Mouse (Mus musculus) heart, embryonic 16.5 days (tissue): Measurements from ENCODE around the gene Gm20388. TPM values are rescaled to one million over a fixed set of nuclear protein-coding genes. Genes with fewer than 3 reads are reported as not detected.

ENCODE experiments used
- ATAC-seq: fragments of 200-750 bp; cut with Nextera tagmentation; replicated peaks from 2 replicates; pipeline ENCODE4 v1.8.0; 2017; ENCODE audit warnings: moderate number of reproducible peaks; ENCODE audit not compliant: insufficient read depth, low FRiP score; ENCODE audit errors: extremely low read depth
- H3K27ac ChIP-seq: fragments of 300-500 bp; sonication (generic); 2 replicates; pipeline ENCODE4 v1.5.1; 2014; ENCODE audit warnings: mild to moderate bottlenecking, low read length, control low read depth, moderate library complexity
- H3K27me3 ChIP-seq: fragments of 300-500 bp; sonication (generic); 2 replicates; pipeline ENCODE4 v1.6.1; 2014; ENCODE audit warnings: low read length, mixed read lengths; ENCODE audit not compliant: control insufficient read depth, insufficient read depth
- H3K36me3 ChIP-seq: fragments of 300-500 bp; sonication (generic); 2 replicates; pipeline ENCODE4 v1.6.1; 2014; ENCODE audit not compliant: control insufficient read depth, insufficient read depth
- H3K4me1 ChIP-seq: fragments of 300-500 bp; sonication (generic); 2 replicates; pipeline ENCODE4 v1.6.1; 2014; ENCODE audit warnings: low read length, mixed read lengths; ENCODE audit not compliant: control insufficient read depth, insufficient read depth
- H3K4me2 ChIP-seq: fragments of 300-500 bp; sonication (generic); 2 replicates; pipeline ENCODE4 v1.6.1; 2014; ENCODE audit warnings: low read depth, mild to moderate bottlenecking, control low read depth, low read length
- H3K4me3 ChIP-seq: fragments of 300-500 bp; sonication (generic); 2 replicates; pipeline ENCODE4 v1.5.1; 2014; ENCODE audit warnings: mild to moderate bottlenecking, control low read depth, low read length
- H3K9ac ChIP-seq: fragments of 300-500 bp; sonication (generic); 2 replicates; pipeline ENCODE4 v1.6.1; 2014; ENCODE audit warnings: low read length, control low read depth
- H3K9me3 ChIP-seq: fragments of 300-500 bp; sonication (generic); replicated peaks from 2 replicates; pipeline ENCODE4 v1.6.1; 2016; ENCODE audit warnings: low read length; ENCODE audit not compliant: control insufficient read depth
- WGBS: fragments of 180-500 bp; shearing (Covaris S2); extraction: QIAGEN DNeasy Blood & Tissue Kit; methylation state at CpG from one replicate; pipeline ENCODE4 v1.1.7; 2014; 5-methylcytosine and 5-hydroxymethylcytosine counted together
- polyA plus RNA-seq: library from polyadenylated mRNA; unstranded; fragments of >200 nt; fragmentation: Nextera tagmentation; extraction: Ambion mirVana; gene quantifications from 2 replicates; pipeline ENCODE4 v1.2.1, GENCODE M21; 2015

Gm20388 gene
- polyA plus RNA-seq, 1 experiment from 2014 or later = 4.5 TPM

GRCm38 (mm10) chr8:122086064-122086463, 2175.4 kb downstream of the Gm20388 start:
- Histone ChIP-seq H3K9ac (no peak overlapping the region), H3K9me3 (no peaks in the 10 kb centered on the region), H3K4me3 (no peak overlapping the region), H3K27me3 (0 out of 2 replicates have a peak, but pooled peaks cover 3% of the 10 kb centered on the region), H3K27ac (no peak overlapping the region), H3K4me2 (no peak overlapping the region), H3K4me1 (0 out of 2 replicates have a peak, but pooled peaks cover 2% of the 10 kb centered on the region), H3K36me3 (no peaks in the 10 kb centered on the region)
- 78% methylated on average over 12 of the region's 12 CpGs for WGBS
- no peak for ATAC-seq

GRCm38 (mm10) chr8:122088631-122089030, 2178.0 kb downstream of the Gm20388 start:
- 85% methylated on average over 16 of the region's 16 CpGs for WGBS
- Histone ChIP-seq H3K36me3 (no peaks in the 10 kb centered on the region), H3K4me3 (no peak overlapping the region), H3K27me3 (0 out of 2 replicates have a peak, but pooled peaks cover 3% of the 10 kb centered on the region), H3K4me1 (no peaks in the 10 kb centered on the region), H3K9ac (no peak overlapping the region), H3K4me2 (no peak overlapping the region), H3K9me3 (no peaks in the 10 kb centered on the region), H3K27ac (no peak overlapping the region)
- ATAC-seq = no peak

- Histone ChIP-seq H3K9me3 (no peaks in the 10 kb centered on the region), H3K9ac (no peak overlapping the region), H3K27ac (no peak overlapping the region), H3K36me3 (no peaks in the 10 kb centered on the region), H3K27me3 (0 out of 2 replicates have a peak, but pooled peaks cover 3% of the 10 kb centered on the region), H3K4me2 (no peak overlapping the region), H3K4me1 (no peaks in the 10 kb centered on the region), H3K4me3 (no peak overlapping the region)
- 72% methylated on average over 7 of the region's 7 CpGs for WGBS
- no peak for ATAC-seq
These were observed 2178.6 kb downstream of the Gm20388 start for GRCm38 (mm10) chr8:122089186-122089700.

- no peak for ATAC-seq
- no peak overlapping the region for H3K27ac ChIP-seq
- WGBS = 73% methylated on average over 5 of the region's 5 CpGs
These were observed 2181.8 kb downstream of the Gm20388 start for GRCm38 (mm10) chr8:122092476-122092875.

GRCm38 (mm10) chr8:122098766-122099165, 2188.1 kb downstream of the Gm20388 start:
- H3K36me3 ChIP-seq = no peaks in the 10 kb centered on the region
- ATAC-seq = no peak
- H3K4me2 ChIP-seq = no peak overlapping the region
- H3K27me3 ChIP-seq = no peaks in the 10 kb centered on the region
- no peak overlapping the region for H3K27ac ChIP-seq
- WGBS = 67% methylated on average over 3 of the region's 3 CpGs
- H3K9ac ChIP-seq = no peak overlapping the region
- H3K4me1 ChIP-seq = peaks cover 15% of the 10 kb centered on the region; the same call in 1 of the 2 replicates
- no peaks in the 10 kb centered on the region for H3K9me3 ChIP-seq
- no peak overlapping the region for H3K4me3 ChIP-seq

More at GRCm38 (mm10) chr8:122092476-122092875, 2181.8 kb downstream of the Gm20388 start:
- H3K36me3 ChIP-seq = no peaks in the 10 kb centered on the region
- no peaks in the 10 kb centered on the region for H3K9me3 ChIP-seq
- H3K9ac ChIP-seq = no peak overlapping the region
- H3K4me1 ChIP-seq = no peaks in the 10 kb centered on the region
- no peak overlapping the region for H3K4me2 ChIP-seq
- H3K4me3 ChIP-seq = no peak overlapping the region
- 0 out of 2 replicates have a peak, but pooled peaks cover 3% of the 10 kb centered on the region for H3K27me3 ChIP-seq

GRCm38 (mm10) chr8:122099711-122100220, 2189.1 kb downstream of the Gm20388 start:
- no peaks in the 10 kb centered on the region for H3K27me3 ChIP-seq
- no peak overlapping the region for H3K9ac ChIP-seq
- H3K9me3 ChIP-seq = no peaks in the 10 kb centered on the region
- ATAC-seq = no peak
- no peaks in the 10 kb centered on the region for H3K36me3 ChIP-seq
- no peak overlapping the region; the same call in 1 of the 2 replicates for H3K27ac ChIP-seq
- H3K4me2 ChIP-seq = no peak overlapping the region
- WGBS = 70% methylated on average over 7 of the region's 7 CpGs
- H3K4me1 ChIP-seq = peaks cover 18% of the 10 kb centered on the region
- no peak overlapping the region for H3K4me3 ChIP-seq

GRCm38 (mm10) chr8:122101816-122102215, 2191.2 kb downstream of the Gm20388 start:
- no peak for ATAC-seq

GRCm38 (mm10) chr8:122102286-122102685, 2191.6 kb downstream of the Gm20388 start:
- no peak overlapping the region for H3K4me3 ChIP-seq
- no peak for ATAC-seq
- no peaks in the 10 kb centered on the region for H3K9me3 ChIP-seq
- 44% methylated on average over 8 of the region's 8 CpGs for WGBS
- no peaks in the 10 kb centered on the region for H3K36me3 ChIP-seq
- no peak overlapping the region for H3K4me2 ChIP-seq
- no peaks in the 10 kb centered on the region for H3K27me3 ChIP-seq
- peak overlapping the region; percentile 61 for H3K27ac ChIP-seq
- H3K9ac ChIP-seq = no peak overlapping the region
- peaks cover 33% of the 10 kb centered on the region for H3K4me1 ChIP-seq

More at GRCm38 (mm10) chr8:122101816-122102215, 2191.2 kb downstream of the Gm20388 start:
- Histone ChIP-seq H3K27me3 (no peaks in the 10 kb centered on the region), H3K27ac (peak overlapping the region; percentile 29; the same call in 1 of the 2 replicates), H3K9ac (no peak overlapping the region), H3K4me3 (no peak overlapping the region), H3K4me2 (no peak overlapping the region), H3K4me1 (peaks cover 29% of the 10 kb centered on the region), H3K36me3 (no peaks in the 10 kb centered on the region), H3K9me3 (no peaks in the 10 kb centered on the region)
- WGBS = 51% methylated on average over 5 of the region's 5 CpGs

- no peaks in the 10 kb centered on the region for H3K36me3 ChIP-seq
- peak overlapping the region; percentile 24; the same call in 1 of the 2 replicates for H3K27ac ChIP-seq
- ATAC-seq = no peak
- no peak overlapping the region for H3K4me3 ChIP-seq
- no peaks in the 10 kb centered on the region for H3K27me3 ChIP-seq
- 61% methylated on average over 9 of the region's 9 CpGs for WGBS
- H3K4me1 ChIP-seq = peaks cover 33% of the 10 kb centered on the region
- no peaks in the 10 kb centered on the region for H3K9me3 ChIP-seq
- no peak overlapping the region for H3K4me2 ChIP-seq
- no peak overlapping the region for H3K9ac ChIP-seq
These were observed 2192.6 kb downstream of the Gm20388 start for GRCm38 (mm10) chr8:122103241-122103640.
